Mouse (Mus musculus) hindbrain, postnatal 0 days (tissue): Measurements from ENCODE around the gene Pla2g1b. TPM values are rescaled to one million over a fixed set of nuclear protein-coding genes. Genes with fewer than 3 reads are reported as not detected.

ENCODE experiments used
- ATAC-seq: fragments of 200-750 bp; cut with Nextera tagmentation; 2 replicates; pipeline ENCODE4 v1.8.0; 2017; ENCODE audit warnings: mild to moderate bottlenecking, moderate TSS enrichment, moderate library complexity
- DNase-seq: peaks from one replicate; pipeline ENCODE4 v3.0.0-alpha.2; 2015; ENCODE audit warnings: low spot score
- H3K27ac ChIP-seq: fragments of 300-500 bp; sonication (generic); 2 replicates; pipeline ENCODE4 v1.5.1; 2014; ENCODE audit warnings: mild to moderate bottlenecking
- H3K27me3 ChIP-seq: fragments of 300-500 bp; sonication (generic); 2 replicates; pipeline ENCODE4 v1.6.1; 2014; ENCODE audit warnings: low read length, mixed read lengths; ENCODE audit not compliant: insufficient read depth
- H3K36me3 ChIP-seq: fragments of 300-500 bp; sonication (generic); 2 replicates; pipeline ENCODE4 v1.6.1; 2014; ENCODE audit warnings: low read length, mixed read lengths; ENCODE audit not compliant: insufficient read depth
- H3K4me1 ChIP-seq: fragments of 300-500 bp; sonication (generic); 2 replicates; pipeline ENCODE4 v1.6.1; 2014; ENCODE audit warnings: antibody characterized with exemption, low read length, mixed read lengths; ENCODE audit not compliant: insufficient read depth
- H3K4me2 ChIP-seq: fragments of 300-500 bp; sonication (generic); 2 replicates; pipeline ENCODE4 v1.6.1; 2014; ENCODE audit warnings: low read depth, mild to moderate bottlenecking, low read length, moderate library complexity, mixed read lengths
- H3K4me3 ChIP-seq: fragments of 300-500 bp; sonication (generic); 2 replicates; pipeline ENCODE4 v1.5.1; 2014; ENCODE audit warnings: low read length
- H3K9ac ChIP-seq: fragments of 300-500 bp; sonication (generic); replicated peaks from 2 replicates; pipeline ENCODE4 v1.6.1; 2014; ENCODE audit warnings: mild to moderate bottlenecking, low read length, moderate library complexity, mixed read lengths
- H3K9me3 ChIP-seq: fragments of 300-500 bp; sonication (generic); 2 replicates; pipeline ENCODE4 v1.6.1; 2016; ENCODE audit warnings: low read length, mixed read lengths
- CTCF ChIP-seq: IDR thresholded peaks from 2 replicates; pipeline ENCODE4 v1.5.1; 2016; ENCODE audit warnings: antibody characterized with exemption, control low read depth, low read depth
- WGBS: fragments of 180-500 bp; shearing (Covaris S2); extraction: QIAGEN DNeasy Blood & Tissue Kit; methylation state at CpG from one replicate; pipeline ENCODE4 v1.1.7; 2014; 5-methylcytosine and 5-hydroxymethylcytosine counted together
- polyA plus RNA-seq: library from polyadenylated mRNA; unstranded; fragments of >200 nt; fragmentation: Nextera tagmentation; extraction: Ambion mirVana; gene quantifications from 2 replicates; pipeline ENCODE4 v1.2.1, GENCODE M21; 2015
- total RNA-seq: library from RNA; depleted of rRNA; stranded (reverse); fragments of >200 nt; gene quantifications from 2 replicates; pipeline ENCODE4 v1.2.3, GENCODE M21; 2014

Gene Pla2g1b
- total and polyA plus RNA-seq, 2 experiments from 2014 or later: not detected

GRCm38 (mm10) chr5:115431898-115432259 is 34.2 kb upstream of the Pla2g1b start:
- H3K27ac ChIP-seq: peak overlapping the region; percentile 84
- peak overlapping the region; percentile 95 for H3K4me2 ChIP-seq
- no peaks in the 10 kb centered on the region for H3K9me3 ChIP-seq
- no peaks in the 10 kb centered on the region for H3K36me3 ChIP-seq
- H3K9ac ChIP-seq: peak overlapping the region; percentile 44; the same call in 1 of the 2 replicates
- peaks cover 54% of the 10 kb centered on the region for H3K4me1 ChIP-seq
- ATAC-seq (no peak), DNase-seq (no peak)
- peak overlapping the region; percentile 96 for H3K4me3 ChIP-seq
- no peaks in the 10 kb centered on the region for H3K27me3 ChIP-seq
- TF ChIP-seq CTCF: no peak
- WGBS: 3% methylated on average over 7 of the region's 7 CpGs

DNA sequence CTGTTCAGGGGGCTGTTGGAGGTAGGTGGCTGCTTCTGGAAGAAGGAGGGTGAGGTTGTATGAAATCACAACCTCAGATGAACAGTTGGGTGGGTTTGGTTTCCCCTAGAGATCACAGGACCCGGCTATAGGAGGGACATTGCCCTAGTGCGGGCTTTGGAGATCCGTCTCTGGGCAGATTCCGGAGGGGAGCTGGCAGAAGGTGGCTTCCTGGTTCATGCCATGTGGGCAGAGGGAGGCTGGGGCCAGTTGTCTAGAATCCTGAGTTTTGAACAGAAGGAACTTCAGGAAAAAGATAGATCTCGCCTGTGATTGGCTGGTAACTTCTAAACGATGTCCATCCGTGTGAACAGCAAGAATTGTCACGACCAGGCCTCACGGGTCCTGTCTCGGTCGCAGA is 33.7 kb upstream of the Pla2g1b start:
- ATAC-seq: no peak
- TF ChIP-seq CTCF: no peak
- Histone ChIP-seq H3K4me3 (peak overlapping the region; percentile 96), H3K9me3 (no peaks in the 10 kb centered on the region), H3K4me1 (peaks cover 59% of the 10 kb centered on the region), H3K4me2 (peak overlapping the region; percentile 95), H3K9ac (peak overlapping the region; percentile 44; the same call in 1 of the 2 replicates), H3K27ac (peak overlapping the region; percentile 84; the same call in 1 of the 2 replicates), H3K36me3 (no peaks in the 10 kb centered on the region), H3K27me3 (no peaks in the 10 kb centered on the region)
- 31% methylated on average over 11 of the region's 11 CpGs for WGBS
- DNase-seq: no peak

- no peak overlapping the region for H3K9ac ChIP-seq
Measured at GRCm38 (mm10) chr5:115433191-115433590, 32.9 kb upstream of the Pla2g1b start.

DNA sequence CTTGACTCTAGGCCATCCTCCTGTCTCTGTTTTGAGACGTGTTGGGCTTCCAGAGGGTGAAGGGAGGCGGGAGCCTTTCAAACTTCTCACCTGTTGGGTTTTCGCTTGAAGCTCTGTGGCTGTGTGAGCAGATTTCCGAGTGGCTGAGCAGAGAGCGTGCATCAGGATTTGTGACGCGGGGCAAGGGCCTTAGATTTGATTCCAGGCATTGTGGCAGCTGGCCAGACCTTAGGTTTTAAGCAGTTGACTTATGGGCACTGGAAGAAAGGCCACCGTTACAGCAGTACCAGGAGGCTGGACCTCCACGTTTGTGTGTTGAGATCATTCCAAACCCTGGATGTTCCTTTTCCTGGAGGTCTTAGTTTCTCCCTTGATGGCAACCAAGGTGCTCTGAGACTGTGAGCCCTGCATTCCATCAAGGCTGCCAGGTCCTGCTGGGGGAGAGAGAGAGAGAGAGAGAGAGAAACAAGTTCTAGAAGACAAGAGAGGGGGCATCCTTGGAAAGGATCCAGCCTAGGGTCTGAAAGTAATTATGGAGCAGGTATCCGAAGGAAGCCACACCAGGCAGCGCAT is 31.7 kb upstream of the Pla2g1b start:
- ATAC-seq (no peak), DNase-seq (peak; percentile 18)
- H3K9me3 ChIP-seq: no peaks in the 10 kb centered on the region
- 24% methylated on average over 11 of the region's 11 CpGs for WGBS
- H3K4me2 ChIP-seq: peak overlapping the region; percentile 59; the same call in 1 of the 2 replicates
- H3K27me3 ChIP-seq: no peaks in the 10 kb centered on the region
- H3K4me1 ChIP-seq: peaks cover 63% of the 10 kb centered on the region
- H3K27ac ChIP-seq: peak overlapping the region; percentile 98
- TF ChIP-seq CTCF: no peak
- no peak overlapping the region for H3K4me3 ChIP-seq
- no peaks in the 10 kb centered on the region for H3K36me3 ChIP-seq
- H3K9ac ChIP-seq: peak overlapping the region; percentile 61

More at GRCm38 (mm10) chr5:115433191-115433590, 32.9 kb upstream of the Pla2g1b start:
- no peaks in the 10 kb centered on the region for H3K27me3 ChIP-seq
- peaks cover 60% of the 10 kb centered on the region for H3K4me1 ChIP-seq
- no peak for TF ChIP-seq CTCF
- ATAC-seq (no peak), DNase-seq (no peak)
- WGBS: 61% methylated on average over 8 of the region's 8 CpGs
- peak overlapping the region; percentile 95; the same call in 1 of the 2 replicates for H3K4me2 ChIP-seq
- H3K36me3 ChIP-seq: no peaks in the 10 kb centered on the region
- 0 out of 2 replicates have a peak overlapping the region, but pooled peaks have one; percentile 8 for H3K27ac ChIP-seq
- H3K9me3 ChIP-seq: no peaks in the 10 kb centered on the region
- no peak overlapping the region for H3K4me3 ChIP-seq

DNA sequence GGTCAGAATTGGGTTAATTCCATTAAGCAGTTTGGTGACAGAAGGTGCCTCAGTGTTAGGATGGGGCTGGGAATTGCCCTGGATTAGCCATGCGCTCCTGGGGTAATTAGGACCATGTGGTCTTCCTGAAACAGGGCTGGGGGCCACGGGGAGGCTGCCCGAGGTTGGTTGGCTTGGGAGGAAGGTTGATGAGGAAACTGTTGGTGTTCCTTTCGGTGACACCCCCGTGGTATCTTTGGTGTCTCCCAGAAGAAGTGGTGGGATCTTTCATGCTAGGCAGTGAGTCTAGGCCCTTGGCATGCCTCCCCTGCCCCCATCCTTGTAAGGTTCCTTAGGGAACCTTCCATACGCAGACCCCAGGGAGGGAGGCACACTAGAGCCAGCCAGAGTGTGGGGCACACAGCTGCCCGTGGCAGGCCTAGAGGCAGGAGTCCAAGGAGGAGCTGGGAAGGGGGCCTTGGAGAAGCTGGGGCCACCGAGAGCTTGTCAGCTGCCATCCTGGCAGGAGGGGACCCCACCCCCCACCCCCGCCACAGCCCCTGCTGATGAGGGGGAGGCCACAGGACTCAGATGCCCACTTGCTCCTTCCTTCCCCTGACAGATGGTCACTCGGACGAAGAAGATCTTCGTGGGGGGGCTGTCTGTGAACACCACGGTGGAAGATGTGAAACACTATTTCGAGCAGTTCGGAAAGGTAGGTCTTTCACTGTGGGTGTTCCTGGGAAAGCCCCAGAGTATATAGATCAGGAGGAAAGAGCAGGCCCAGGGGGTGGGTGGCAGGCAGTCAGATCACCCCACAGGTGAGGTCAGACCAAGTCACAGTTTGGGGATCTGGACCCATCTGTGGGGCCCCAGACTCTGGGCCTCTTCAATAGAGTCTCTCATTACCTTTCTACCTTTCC is 31.0 kb upstream of the Pla2g1b start:
- no peaks in the 10 kb centered on the region for H3K36me3 ChIP-seq
- H3K9me3 ChIP-seq: no peaks in the 10 kb centered on the region
- H3K4me1 ChIP-seq: peaks cover 63% of the 10 kb centered on the region
- ATAC-seq (no peak), DNase-seq (peak; percentile 54)
- TF ChIP-seq CTCF: no peak
- WGBS: 9% methylated on average over 15 of the region's 15 CpGs
- no peaks in the 10 kb centered on the region for H3K27me3 ChIP-seq
- peak overlapping the region; percentile 98 for H3K27ac ChIP-seq
- H3K9ac ChIP-seq: peak overlapping the region; percentile 61
- H3K4me2 ChIP-seq: peak overlapping the region; percentile 59
- no peak overlapping the region for H3K4me3 ChIP-seq

GRCm38 (mm10) chr5:115435755-115436379 is 30.2 kb upstream of the Pla2g1b start:
- ATAC-seq: no peak
- peak overlapping the region; percentile 26 for H3K4me3 ChIP-seq
- no peaks in the 10 kb centered on the region for H3K9me3 ChIP-seq
- no peak for TF ChIP-seq CTCF
- H3K27ac ChIP-seq: peak overlapping the region; percentile 98
- peak overlapping the region; percentile 59 for H3K4me2 ChIP-seq
- H3K27me3 ChIP-seq: no peaks in the 10 kb centered on the region
- no peaks in the 10 kb centered on the region for H3K36me3 ChIP-seq
- H3K4me1 ChIP-seq: peaks cover 63% of the 10 kb centered on the region
- WGBS: 11% methylated on average over 8 of the region's 8 CpGs
- H3K9ac ChIP-seq: peak overlapping the region; percentile 61
- peak; percentile 9 for DNase-seq
